Mouse (Mus musculus): ENCODE data around the gene Rd3l. TPM values are rescaled to one million over a fixed set of nuclear protein-coding genes. Genes with fewer than 3 reads are reported as not detected.

Rd3l gene
- polyA plus RNA-seq, 1 experiment from 2014 or later: not detected

DNA sequence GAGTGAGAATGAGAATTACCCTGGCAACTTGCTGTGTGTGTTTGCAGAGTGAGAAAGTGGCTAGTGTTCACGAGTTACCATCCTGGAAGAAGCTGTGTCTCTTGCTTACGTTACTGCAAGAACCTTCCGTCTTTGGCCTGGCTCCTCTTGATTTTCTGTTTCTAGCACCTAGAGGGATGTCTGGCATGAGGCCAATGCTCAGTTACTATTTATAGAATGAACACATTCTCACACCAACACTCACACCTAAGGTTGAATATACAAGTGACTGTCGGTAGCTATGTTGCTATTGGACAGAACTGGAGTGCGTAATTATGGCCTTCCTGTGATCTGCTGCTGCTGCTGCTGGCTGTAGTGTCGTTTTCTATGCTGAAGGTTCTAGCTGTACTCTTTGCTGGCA, 4.0 kb downstream of the Rd3l start:
- 0 out of 2 replicates have a peak overlapping the region, but pooled peaks have one; percentile 24 for H3K27ac ChIP-seq (ENCODE audit: low read length)
- H3K9me3 ChIP-seq (ENCODE audit: control insufficient read depth, low read length): no peaks in the 10 kb centered on the region
- H3K4me1 ChIP-seq (replicated peaks; ENCODE audit: control insufficient read depth, insufficient read depth, low read length): peaks cover 13% of the 10 kb centered on the region
- no peaks in the 10 kb centered on the region for H3K36me3 ChIP-seq (ENCODE audit: control insufficient read depth, insufficient read depth)
- H3K27me3 ChIP-seq (replicated peaks; ENCODE audit: control insufficient read depth, insufficient read depth, low read length): no peaks in the 10 kb centered on the region
- H3K4me3 ChIP-seq (replicated peaks; ENCODE audit: low read length): no peak overlapping the region
- H3K9ac ChIP-seq (replicated peaks; ENCODE audit: low read depth, low read length): no peak overlapping the region
- no peak; the same call in 1 of the 2 replicates for ATAC-seq
- 42% methylated on average over 6 of the region's 6 CpGs for WGBS
- H3K4me2 ChIP-seq (ENCODE audit: low read length): no peak overlapping the region

DNA sequence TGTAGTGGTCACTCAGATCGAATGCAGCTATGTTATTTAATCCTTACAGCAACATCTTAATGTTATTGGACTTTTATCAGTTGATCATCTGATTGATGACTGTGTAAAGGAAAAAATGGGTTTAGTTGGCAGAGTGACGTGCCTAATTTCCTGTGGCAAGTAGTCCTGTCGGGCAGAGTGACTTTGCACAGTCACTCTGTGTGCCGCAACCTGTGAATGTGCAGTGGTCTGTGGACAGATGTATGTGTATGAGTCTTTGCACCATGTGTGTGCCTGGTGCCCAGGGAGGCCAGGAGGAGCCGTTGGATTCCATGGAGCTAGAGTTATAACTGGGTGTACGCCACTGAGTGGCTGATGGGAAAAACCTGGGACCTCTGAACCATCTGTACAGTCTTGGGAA, 6.5 kb downstream of the Rd3l start:
- ATAC-seq: no peak

GRCm38 (mm10) chr12:111972504-111972903, 8.6 kb downstream of the Rd3l start:
- H3K9me3 ChIP-seq (ENCODE audit: control insufficient read depth, low read length): no peaks in the 10 kb centered on the region
- H3K4me3 ChIP-seq (replicated peaks; ENCODE audit: low read length): no peak overlapping the region
- no peaks in the 10 kb centered on the region for H3K36me3 ChIP-seq (ENCODE audit: control insufficient read depth, insufficient read depth)
- no peak overlapping the region for H3K27ac ChIP-seq (ENCODE audit: low read length)
- no peak for ATAC-seq
- no peak overlapping the region for H3K4me2 ChIP-seq (ENCODE audit: low read length)
- H3K9ac ChIP-seq (replicated peaks; ENCODE audit: low read depth, low read length): no peak overlapping the region
- no peaks in the 10 kb centered on the region for H3K27me3 ChIP-seq (replicated peaks; ENCODE audit: control insufficient read depth, insufficient read depth, low read length)
- WGBS: 89% methylated on average over 10 of the region's 10 CpGs
- peaks cover 10% of the 10 kb centered on the region for H3K4me1 ChIP-seq (replicated peaks; ENCODE audit: control insufficient read depth, insufficient read depth, low read length)

More for the DNA sequence above, 6.5 kb downstream of the Rd3l start:
- Histone ChIP-seq H3K4me1 (replicated peaks; ENCODE audit: control insufficient read depth, insufficient read depth, low read length) (peaks cover 13% of the 10 kb centered on the region), H3K9ac (replicated peaks; ENCODE audit: low read depth, low read length) (no peak overlapping the region), H3K36me3 (ENCODE audit: control insufficient read depth, insufficient read depth) (no peaks in the 10 kb centered on the region), H3K9me3 (ENCODE audit: control insufficient read depth, low read length) (no peaks in the 10 kb centered on the region), H3K27ac (ENCODE audit: low read length) (no peak overlapping the region), H3K4me3 (replicated peaks; ENCODE audit: low read length) (no peak overlapping the region), H3K27me3 (replicated peaks; ENCODE audit: control insufficient read depth, insufficient read depth, low read length) (no peaks in the 10 kb centered on the region), H3K4me2 (ENCODE audit: low read length) (no peak overlapping the region)
- 85% methylated on average over 6 of the region's 6 CpGs for WGBS

GRCm38 (mm10) chr12:111971231-111971686, 9.9 kb downstream of the Rd3l start, which contains the start of gene Tdrd9:
TSS of gene Tdrd9 (plus strand) at chr12:111971559.
- Histone ChIP-seq H3K4me1 (replicated peaks; ENCODE audit: control insufficient read depth, insufficient read depth, low read length) (peaks cover under 1% of the 10 kb centered on the region), H3K9me3 (ENCODE audit: control insufficient read depth, low read length) (no peaks in the 10 kb centered on the region), H3K27ac (ENCODE audit: low read length) (no peak within 1 kb of the TSS), H3K9ac (replicated peaks; ENCODE audit: low read depth, low read length) (no peak within 1 kb of the TSS), H3K36me3 (ENCODE audit: control insufficient read depth, insufficient read depth) (no peaks in the 10 kb centered on the region), H3K4me2 (ENCODE audit: low read length) (no peak within 1 kb of the TSS), H3K4me3 (replicated peaks; ENCODE audit: low read length) (no peak within 1 kb of the TSS), H3K27me3 (replicated peaks; ENCODE audit: control insufficient read depth, insufficient read depth, low read length) (no peaks in the 10 kb centered on the region)
- ATAC-seq: no peak
- WGBS: 88% methylated on average over 18 of the region's 18 CpGs

- Histone ChIP-seq H3K36me3 (ENCODE audit: control insufficient read depth, insufficient read depth) (no peaks in the 10 kb centered on the region), H3K4me3 (replicated peaks; ENCODE audit: low read length) (no peak overlapping the region), H3K9ac (replicated peaks; ENCODE audit: low read depth, low read length) (no peak overlapping the region), H3K4me2 (ENCODE audit: low read length) (no peak overlapping the region), H3K9me3 (ENCODE audit: control insufficient read depth, low read length) (no peaks in the 10 kb centered on the region), H3K27ac (ENCODE audit: low read length) (no peak overlapping the region), H3K4me1 (replicated peaks; ENCODE audit: control insufficient read depth, insufficient read depth, low read length) (peaks cover 12% of the 10 kb centered on the region), H3K27me3 (replicated peaks; ENCODE audit: control insufficient read depth, insufficient read depth, low read length) (no peaks in the 10 kb centered on the region)
- 82% methylated on average over 4 of the region's 4 CpGs for WGBS
- no peak for ATAC-seq
Observed at GRCm38 (mm10) chr12:111970085-111970484, 11.0 kb downstream of the Rd3l start.

DNA sequence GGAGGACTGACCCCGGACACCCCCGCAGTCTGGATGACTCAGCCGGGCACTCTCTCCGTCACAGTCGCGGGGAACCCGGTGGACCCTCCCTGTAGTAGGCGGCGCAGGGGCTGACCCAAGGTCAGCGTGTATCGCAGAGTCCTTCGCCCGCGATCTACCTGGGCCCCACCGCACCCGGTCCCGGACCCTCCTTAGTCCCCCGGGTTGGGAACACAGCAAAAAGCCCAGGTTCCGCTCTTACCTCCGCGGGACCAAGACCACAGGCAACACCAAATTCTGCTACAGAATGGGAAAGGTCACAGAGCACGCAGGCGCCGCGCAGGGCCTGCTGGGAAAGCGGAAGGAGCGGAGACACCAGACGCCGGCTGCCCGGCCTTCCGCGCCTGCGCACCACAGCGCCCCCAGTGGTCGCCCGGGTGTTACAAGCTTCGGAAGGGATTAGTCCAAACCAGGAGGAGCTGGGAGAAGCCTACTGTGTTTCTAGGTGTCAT, 14.4 kb downstream of the Rd3l start, which contains the start of gene Atp5mpl:
Atp5mpl (minus strand) TSS at position 295 of the 491 bp plus-strand sequence.
- H3K9me3 ChIP-seq (ENCODE audit: control insufficient read depth, low read length): no peaks in the 10 kb centered on the region
- H3K4me2 ChIP-seq (ENCODE audit: low read length): peak within 1 kb of the TSS; percentile 91
- peaks cover 2% of the 10 kb centered on the region; the same call in 1 of the 2 replicates for H3K36me3 ChIP-seq (ENCODE audit: control insufficient read depth, insufficient read depth)
- peaks cover 12% of the 10 kb centered on the region for H3K4me1 ChIP-seq (replicated peaks; ENCODE audit: control insufficient read depth, insufficient read depth, low read length)
- WGBS: 0% methylated on average over 36 of the region's 37 CpGs
- no peaks in the 10 kb centered on the region for H3K27me3 ChIP-seq (replicated peaks; ENCODE audit: control insufficient read depth, insufficient read depth, low read length)
- H3K4me3 ChIP-seq (replicated peaks; ENCODE audit: low read length): peak within 1 kb of the TSS; percentile 74
- peak; percentile 94 for ATAC-seq
- H3K27ac ChIP-seq (ENCODE audit: low read length): peak within 1 kb of the TSS; percentile 26; the same call in 1 of the 2 replicates
- peak within 1 kb of the TSS; percentile 93 for H3K9ac ChIP-seq (replicated peaks; ENCODE audit: low read depth, low read length)

DNA sequence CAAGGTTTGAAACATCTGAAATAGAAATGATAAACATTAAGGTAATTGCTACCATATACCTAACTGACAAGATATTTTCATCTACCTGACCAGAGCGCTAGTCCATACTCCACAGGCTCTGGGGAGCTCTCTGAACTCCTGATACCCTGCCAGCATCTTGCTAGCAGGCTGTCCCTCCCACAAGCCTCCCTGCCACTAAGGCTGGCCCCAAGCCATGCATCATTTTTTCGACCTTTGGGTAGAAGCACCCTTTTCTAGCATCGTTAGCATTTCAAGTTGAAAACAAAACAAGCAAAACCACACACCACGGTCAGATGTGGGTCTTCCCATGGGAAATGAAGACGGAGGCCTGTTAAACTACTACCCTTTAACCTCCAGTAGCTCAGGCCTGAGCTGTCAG, 17.8 kb downstream of the Rd3l start:
- ATAC-seq: no peak
- peaks cover 12% of the 10 kb centered on the region for H3K4me1 ChIP-seq (replicated peaks; ENCODE audit: control insufficient read depth, insufficient read depth, low read length)
- WGBS: 84% methylated on average over 5 of the region's 5 CpGs

GRCm38 (mm10) chr12:111958101-111958865, 22.8 kb downstream of the Rd3l start:
- Histone ChIP-seq H3K9ac (replicated peaks; ENCODE audit: low read depth, low read length) (no peak overlapping the region), H3K27ac (ENCODE audit: low read length) (no peak overlapping the region), H3K36me3 (ENCODE audit: control insufficient read depth, insufficient read depth) (peaks cover 20% of the 10 kb centered on the region), H3K4me1 (replicated peaks; ENCODE audit: control insufficient read depth, insufficient read depth, low read length) (no peaks in the 10 kb centered on the region), H3K4me2 (ENCODE audit: low read length) (no peak overlapping the region), H3K9me3 (ENCODE audit: control insufficient read depth, low read length) (no peaks in the 10 kb centered on the region), H3K4me3 (replicated peaks; ENCODE audit: low read length) (no peak overlapping the region), H3K27me3 (replicated peaks; ENCODE audit: control insufficient read depth, insufficient read depth, low read length) (no peaks in the 10 kb centered on the region; the same call in 1 of the 2 replicates)
- 41% methylated on average over 9 of the region's 9 CpGs for WGBS
- ATAC-seq: peak; percentile 62

More for the DNA sequence above, 17.8 kb downstream of the Rd3l start:
- H3K9ac ChIP-seq (replicated peaks; ENCODE audit: low read depth, low read length): no peak overlapping the region
- H3K36me3 ChIP-seq (ENCODE audit: control insufficient read depth, insufficient read depth): peaks cover 20% of the 10 kb centered on the region
- no peak overlapping the region for H3K27ac ChIP-seq (ENCODE audit: low read length)
- no peak overlapping the region for H3K4me2 ChIP-seq (ENCODE audit: low read length)
- H3K27me3 ChIP-seq (replicated peaks; ENCODE audit: control insufficient read depth, insufficient read depth, low read length): no peaks in the 10 kb centered on the region
- H3K4me3 ChIP-seq (replicated peaks; ENCODE audit: low read length): no peak overlapping the region
- H3K9me3 ChIP-seq (ENCODE audit: control insufficient read depth, low read length): no peaks in the 10 kb centered on the region

DNA sequence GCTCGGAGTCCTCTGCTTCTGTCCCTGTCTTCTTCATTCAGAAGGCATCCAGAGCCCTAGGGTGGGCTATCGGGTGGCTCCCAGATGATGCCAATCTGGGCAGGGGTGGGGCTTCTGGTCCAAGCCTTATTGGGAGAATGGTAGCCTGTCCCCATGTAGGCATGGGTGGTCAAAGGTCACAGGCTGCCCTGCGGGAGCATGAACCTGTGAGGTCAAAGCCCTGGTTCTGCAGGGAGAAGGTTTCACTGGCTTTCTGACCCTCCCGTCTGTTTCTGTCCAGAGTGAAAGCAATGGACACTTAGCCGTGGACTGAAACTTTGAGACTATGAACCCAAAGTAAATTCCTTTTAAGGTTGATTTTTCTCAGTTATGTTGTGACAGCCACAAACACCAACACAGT, 24.9 kb downstream of the Rd3l start:
- Histone ChIP-seq H3K4me1 (replicated peaks; ENCODE audit: control insufficient read depth, insufficient read depth, low read length) (peaks cover 4% of the 10 kb centered on the region; the same call in 1 of the 2 replicates), H3K4me2 (ENCODE audit: low read length) (no peak overlapping the region), H3K36me3 (ENCODE audit: control insufficient read depth, insufficient read depth) (peaks cover 15% of the 10 kb centered on the region), H3K4me3 (replicated peaks; ENCODE audit: low read length) (no peak overlapping the region), H3K27me3 (replicated peaks; ENCODE audit: control insufficient read depth, insufficient read depth, low read length) (no peaks in the 10 kb centered on the region; the same call in 1 of the 2 replicates), H3K9me3 (ENCODE audit: control insufficient read depth, low read length) (no peaks in the 10 kb centered on the region), H3K27ac (ENCODE audit: low read length) (no peak overlapping the region), H3K9ac (replicated peaks; ENCODE audit: low read depth, low read length) (no peak overlapping the region)
- no peak for ATAC-seq
- 84% methylated on average over 5 of the region's 5 CpGs for WGBS

Data from forebrain, embryonic 16.5 days (tissue).